Mouse (Mus musculus): ENCODE data around the gene Zbtb20. TPM values are rescaled to one million over a fixed set of nuclear protein-coding genes. Genes with fewer than 3 reads are reported as not detected.

Zbtb20 gene
- polyA plus RNA-seq, 1 experiment, result 5.9 TPM

GRCm38 (mm10) chr16:43407594-43408142 is 532.0 kb downstream of the Zbtb20 start:
- Histone ChIP-seq H3K4me3 (ENCODE audit: control insufficient read depth, low read depth, low read length) (no peak overlapping the region), H3K27ac (ENCODE audit: control insufficient read depth, insufficient read depth, low read depth, low read length) (no peak overlapping the region), H3K4me1 (ENCODE audit: control insufficient read depth, insufficient read depth, low read length) (no peaks in the 10 kb centered on the region), H3K36me3 (ENCODE audit: control insufficient read depth, insufficient read depth, low read length) (no peaks in the 10 kb centered on the region), H3K27me3 (ENCODE audit: control insufficient read depth, insufficient read depth, low read length) (no peaks in the 10 kb centered on the region)
- TF ChIP-seq CTCF (IDR thresholded peaks at IDR 0.05; ENCODE audit: control insufficient read depth, insufficient read depth, insufficient replicate concordance, low read depth, low read length) (no peak), POLR2A (IDR thresholded peaks at IDR 0.05; ENCODE audit: control insufficient read depth, low read depth, low read length) (no peak)

DNA sequence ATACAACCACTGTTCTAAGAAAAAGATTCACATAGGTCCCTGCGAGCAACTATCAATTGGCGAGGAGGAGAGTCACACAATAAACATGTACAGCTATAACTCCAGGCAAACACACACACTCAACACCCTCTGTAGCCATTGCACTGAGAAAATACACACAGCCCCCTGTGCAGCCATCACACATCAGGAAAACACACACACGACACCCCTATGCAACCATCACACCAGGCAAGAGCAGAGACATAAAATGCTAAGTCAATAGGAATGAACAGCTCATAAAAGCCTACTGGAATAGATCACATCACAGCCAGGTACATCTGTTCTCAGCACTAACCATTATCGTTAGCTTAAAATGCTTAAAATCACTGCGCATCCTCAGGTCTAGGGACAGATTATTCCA is 532.9 kb downstream of the Zbtb20 start:
- TF ChIP-seq CTCF (IDR thresholded peaks at IDR 0.05; ENCODE audit: control insufficient read depth, insufficient read depth, insufficient replicate concordance, low read depth, low read length), result no peak
- TF ChIP-seq POLR2A (IDR thresholded peaks at IDR 0.05; ENCODE audit: control insufficient read depth, low read depth, low read length), result no peak
- Histone ChIP-seq H3K36me3 (ENCODE audit: control insufficient read depth, insufficient read depth, low read length) (no peaks in the 10 kb centered on the region), H3K27me3 (ENCODE audit: control insufficient read depth, insufficient read depth, low read length) (no peaks in the 10 kb centered on the region), H3K4me1 (ENCODE audit: control insufficient read depth, insufficient read depth, low read length) (no peaks in the 10 kb centered on the region), H3K4me3 (ENCODE audit: control insufficient read depth, low read depth, low read length) (no peak overlapping the region), H3K27ac (ENCODE audit: control insufficient read depth, insufficient read depth, low read depth, low read length) (no peak overlapping the region)

GRCm38 (mm10) chr16:43409108-43409909 is 533.6 kb downstream of the Zbtb20 start:
- H3K4me1 ChIP-seq (ENCODE audit: control insufficient read depth, insufficient read depth, low read length), result no peaks in the 10 kb centered on the region
- H3K27me3 ChIP-seq (ENCODE audit: control insufficient read depth, insufficient read depth, low read length), result no peaks in the 10 kb centered on the region
- H3K4me3 ChIP-seq (ENCODE audit: control insufficient read depth, low read depth, low read length), result no peak overlapping the region
- no peaks in the 10 kb centered on the region for H3K36me3 ChIP-seq (ENCODE audit: control insufficient read depth, insufficient read depth, low read length)
- TF ChIP-seq CTCF (IDR thresholded peaks at IDR 0.05; ENCODE audit: control insufficient read depth, insufficient read depth, insufficient replicate concordance, low read depth, low read length) (no peak), POLR2A (IDR thresholded peaks at IDR 0.05; ENCODE audit: control insufficient read depth, low read depth, low read length) (no peak)
- no peak overlapping the region for H3K27ac ChIP-seq (ENCODE audit: control insufficient read depth, insufficient read depth, low read depth, low read length)

DNA sequence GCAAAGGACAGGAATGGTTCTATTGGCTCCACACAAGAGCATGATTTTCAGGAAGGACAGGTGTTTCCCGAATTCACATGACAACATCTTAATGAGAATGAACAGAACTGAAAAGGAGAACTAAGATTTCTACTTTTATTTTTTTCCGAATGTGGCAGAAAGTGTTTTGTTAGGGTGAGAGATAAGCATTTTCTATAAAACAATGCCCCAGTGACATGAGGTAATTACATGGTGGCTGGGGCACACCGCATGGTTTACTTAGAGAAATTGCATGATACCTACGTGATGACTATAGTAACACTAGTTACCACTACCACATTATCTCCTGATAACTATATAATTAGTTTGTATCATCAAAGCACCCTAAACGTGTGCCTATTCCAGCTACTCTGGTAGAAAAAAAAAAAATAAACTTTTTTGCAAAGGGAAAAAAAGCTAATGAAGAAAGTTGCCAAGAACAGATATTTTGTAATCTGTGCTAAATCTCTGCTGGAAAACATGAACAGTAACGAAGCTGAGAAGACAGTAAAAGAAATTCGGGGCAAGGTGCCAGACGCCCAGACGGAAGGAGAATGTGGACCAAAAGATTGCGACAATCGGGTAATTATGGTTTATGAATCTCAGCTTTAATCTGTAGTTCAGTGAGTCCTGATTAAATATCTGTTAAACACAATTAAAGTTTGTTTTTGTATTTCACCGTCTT is 534.4 kb downstream of the Zbtb20 start:
- Histone ChIP-seq H3K36me3 (ENCODE audit: control insufficient read depth, insufficient read depth, low read length) (no peaks in the 10 kb centered on the region), H3K27ac (ENCODE audit: control insufficient read depth, insufficient read depth, low read depth, low read length) (no peak overlapping the region), H3K4me1 (ENCODE audit: control insufficient read depth, insufficient read depth, low read length) (no peaks in the 10 kb centered on the region), H3K4me3 (ENCODE audit: control insufficient read depth, low read depth, low read length) (no peak overlapping the region), H3K27me3 (ENCODE audit: control insufficient read depth, insufficient read depth, low read length) (no peaks in the 10 kb centered on the region)
- no peak for TF ChIP-seq POLR2A (IDR thresholded peaks at IDR 0.05; ENCODE audit: control insufficient read depth, low read depth, low read length)
- no peak for TF ChIP-seq CTCF (IDR thresholded peaks at IDR 0.05; ENCODE audit: control insufficient read depth, insufficient read depth, insufficient replicate concordance, low read depth, low read length)

GRCm38 (mm10) chr16:43410613-43410974 is 534.9 kb downstream of the Zbtb20 start:
- TF ChIP-seq POLR2A (IDR thresholded peaks at IDR 0.05; ENCODE audit: control insufficient read depth, low read depth, low read length) (no peak), CTCF (IDR thresholded peaks at IDR 0.05; ENCODE audit: control insufficient read depth, insufficient read depth, insufficient replicate concordance, low read depth, low read length) (no peak)
- H3K36me3 ChIP-seq (ENCODE audit: control insufficient read depth, insufficient read depth, low read length), result no peaks in the 10 kb centered on the region
- no peaks in the 10 kb centered on the region for H3K4me1 ChIP-seq (ENCODE audit: control insufficient read depth, insufficient read depth, low read length)
- no peak overlapping the region for H3K27ac ChIP-seq (ENCODE audit: control insufficient read depth, insufficient read depth, low read depth, low read length)
- no peaks in the 10 kb centered on the region for H3K27me3 ChIP-seq (ENCODE audit: control insufficient read depth, insufficient read depth, low read length)
- H3K4me3 ChIP-seq (ENCODE audit: control insufficient read depth, low read depth, low read length), result no peak overlapping the region

- no peaks in the 10 kb centered on the region for H3K36me3 ChIP-seq (ENCODE audit: control insufficient read depth, insufficient read depth, low read length)
- H3K27ac ChIP-seq (ENCODE audit: control insufficient read depth, insufficient read depth, low read depth, low read length), result no peak overlapping the region
- no peaks in the 10 kb centered on the region for H3K4me1 ChIP-seq (ENCODE audit: control insufficient read depth, insufficient read depth, low read length)
- H3K4me3 ChIP-seq (ENCODE audit: control insufficient read depth, low read depth, low read length), result no peak overlapping the region
- no peaks in the 10 kb centered on the region for H3K27me3 ChIP-seq (ENCODE audit: control insufficient read depth, insufficient read depth, low read length)
- TF ChIP-seq CTCF (IDR thresholded peaks at IDR 0.05; ENCODE audit: control insufficient read depth, insufficient read depth, insufficient replicate concordance, low read depth, low read length) (no peak), POLR2A (IDR thresholded peaks at IDR 0.05; ENCODE audit: control insufficient read depth, low read depth, low read length) (no peak)
Measured at GRCm38 (mm10) chr16:43415864-43416263, 540.2 kb downstream of the Zbtb20 start.

GRCm38 (mm10) chr16:43419923-43420322 is 544.2 kb downstream of the Zbtb20 start:
- Histone ChIP-seq H3K4me3 (ENCODE audit: control insufficient read depth, low read depth, low read length) (no peak overlapping the region), H3K27ac (ENCODE audit: control insufficient read depth, insufficient read depth, low read depth, low read length) (no peak overlapping the region), H3K27me3 (ENCODE audit: control insufficient read depth, insufficient read depth, low read length) (no peaks in the 10 kb centered on the region), H3K4me1 (ENCODE audit: control insufficient read depth, insufficient read depth, low read length) (no peaks in the 10 kb centered on the region), H3K36me3 (ENCODE audit: control insufficient read depth, insufficient read depth, low read length) (no peaks in the 10 kb centered on the region)
- TF ChIP-seq POLR2A (IDR thresholded peaks at IDR 0.05; ENCODE audit: control insufficient read depth, low read depth, low read length), result no peak
- no peak for TF ChIP-seq CTCF (IDR thresholded peaks at IDR 0.05; ENCODE audit: control insufficient read depth, insufficient read depth, insufficient replicate concordance, low read depth, low read length)
